Mouse (Mus musculus) monocyte, adult 2 months (primary cell): Measurements from ENCODE around the gene 2010106E10Rik.

Experiments
- DNase-seq, 2 experiments: peaks; one replicate each; pipeline ENCODE4 v3.0.0; 2022; ENCODE audit warnings: low spot score in 2 of 2, low read depth in 1 of 2

2010106E10Rik gene

GRCm38 (mm10) chrX:112494974-112495373, at the start of gene 2010106E10Rik:
TSS of gene 2010106E10Rik (plus strand) at chrX:112495274.
- DNase-seq, result no peak

DNA sequence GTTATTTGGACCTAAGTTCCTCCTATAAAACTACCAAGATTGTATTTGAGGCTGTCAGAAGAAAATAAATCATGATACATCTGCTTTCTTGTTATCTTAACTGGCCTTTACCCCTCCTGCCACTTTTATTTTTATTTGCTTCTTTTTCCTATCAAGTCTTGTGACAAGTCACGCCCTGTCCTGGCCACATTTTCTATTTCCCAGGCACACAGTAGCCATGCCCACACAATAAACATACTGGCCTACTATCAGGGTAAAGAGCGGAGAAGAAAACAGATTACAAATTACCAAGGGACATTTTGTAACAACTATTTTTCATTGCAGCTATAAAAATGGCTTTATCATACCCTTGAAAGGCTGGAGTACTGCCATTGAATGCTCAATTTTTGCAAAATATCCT, 10.6 kb downstream of the 2010106E10Rik start:
- DNase-seq, result no peak

DNA sequence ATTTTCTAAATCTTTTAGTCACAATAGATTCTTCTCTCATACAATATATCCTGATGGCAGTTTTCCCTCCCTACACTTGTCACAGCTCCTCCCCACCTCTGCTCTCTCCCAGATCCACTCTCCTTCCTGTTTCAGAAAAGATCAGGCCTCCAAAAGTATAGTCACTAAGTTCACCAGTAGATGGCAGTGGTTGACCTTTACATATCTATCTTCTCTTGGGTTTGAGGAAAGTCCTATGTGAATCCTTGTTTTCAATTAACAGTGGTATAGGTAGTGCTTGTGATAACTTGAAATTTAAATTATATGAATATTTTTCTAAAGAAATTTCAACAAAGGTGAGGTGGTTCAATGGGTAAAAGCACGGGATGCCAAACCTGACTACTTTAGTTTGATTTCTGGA, 29.7 kb downstream of the 2010106E10Rik start:
- DNase-seq, result no peak

DNA sequence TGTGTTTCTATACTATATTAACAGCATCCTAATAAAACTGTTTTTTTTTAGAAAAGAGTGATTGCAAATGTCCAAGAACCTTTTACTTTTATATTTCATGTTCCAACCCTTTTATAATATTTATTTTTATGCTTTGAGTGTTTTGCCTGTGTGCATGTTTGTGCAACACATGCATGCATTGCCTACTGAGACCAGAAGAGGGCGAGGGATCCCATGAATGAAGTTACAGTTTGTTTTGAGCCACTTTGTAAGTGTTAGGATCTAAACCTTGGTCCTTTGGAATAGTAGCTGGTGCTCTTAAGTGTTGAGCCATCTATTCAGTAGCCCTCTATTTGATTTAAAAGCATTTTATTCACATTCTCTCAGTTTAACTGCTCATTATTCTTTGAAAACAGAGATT, 48.0 kb downstream of the 2010106E10Rik start:
- no peak for DNase-seq

DNA sequence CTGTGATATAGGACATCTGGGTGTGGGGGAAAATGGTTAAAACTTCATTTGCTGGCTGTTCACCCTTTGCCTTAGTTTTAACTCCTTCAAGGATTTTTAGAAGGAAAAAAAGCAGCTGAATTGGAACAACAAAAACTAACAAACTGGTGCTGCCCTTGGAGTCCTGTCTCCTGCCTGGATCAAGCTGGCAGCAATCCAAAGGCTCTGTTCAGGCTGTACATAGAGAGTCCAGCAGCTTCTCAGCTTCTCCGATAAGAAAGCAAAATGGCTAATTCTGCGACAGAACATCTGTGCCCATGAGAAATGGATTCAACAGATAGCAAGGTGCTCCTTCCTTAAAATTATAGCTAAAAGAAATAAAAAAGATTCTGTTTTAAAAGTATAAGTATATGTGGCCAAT, 72.6 kb downstream of the 2010106E10Rik start:
- no peak for DNase-seq

DNA sequence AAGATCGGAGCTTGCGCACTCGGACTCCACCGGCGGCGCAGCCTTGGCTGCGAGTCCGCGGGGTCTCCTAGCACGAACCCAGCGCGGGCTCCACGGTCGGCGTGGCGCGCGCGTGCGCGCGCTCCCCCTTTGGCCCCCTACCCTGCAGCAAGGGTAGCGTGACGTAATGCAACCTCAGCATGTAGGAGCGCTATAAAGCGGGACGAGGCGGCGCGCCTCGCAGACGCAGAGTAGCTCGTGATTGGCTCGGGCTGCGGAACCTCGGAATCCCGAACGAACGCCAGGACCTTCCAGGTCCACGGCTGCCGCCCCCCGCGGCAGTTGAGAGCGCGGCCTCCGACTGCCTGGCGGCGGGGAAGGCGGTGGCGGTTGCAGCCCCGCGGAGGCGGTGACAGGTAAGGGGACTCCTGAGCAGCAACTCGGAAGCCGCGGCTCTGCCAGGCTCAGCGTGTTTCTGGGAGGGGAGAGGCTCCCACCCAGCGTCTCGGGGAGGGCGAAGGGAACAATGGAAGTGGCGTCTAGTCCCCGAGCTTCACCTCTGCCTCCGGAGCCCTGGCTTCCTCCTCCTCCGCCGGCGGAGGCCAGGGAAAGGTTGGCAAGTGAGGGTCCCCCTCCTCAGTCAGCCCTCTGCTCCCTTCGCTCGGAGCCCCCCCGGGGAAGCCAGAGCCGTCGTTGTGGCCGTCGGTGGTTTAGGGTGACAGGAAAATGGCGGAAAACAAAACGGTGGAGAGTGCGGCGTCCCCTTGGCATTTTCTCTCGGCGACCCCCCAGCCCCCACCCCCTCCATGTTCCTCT, 105.6 kb downstream of the 2010106E10Rik start, which contains the start of gene Zfp711:
TSS of gene Zfp711 (plus strand) at position 16 of the 795 bp plus-strand sequence.
- DNase-seq, result no peak

DNA sequence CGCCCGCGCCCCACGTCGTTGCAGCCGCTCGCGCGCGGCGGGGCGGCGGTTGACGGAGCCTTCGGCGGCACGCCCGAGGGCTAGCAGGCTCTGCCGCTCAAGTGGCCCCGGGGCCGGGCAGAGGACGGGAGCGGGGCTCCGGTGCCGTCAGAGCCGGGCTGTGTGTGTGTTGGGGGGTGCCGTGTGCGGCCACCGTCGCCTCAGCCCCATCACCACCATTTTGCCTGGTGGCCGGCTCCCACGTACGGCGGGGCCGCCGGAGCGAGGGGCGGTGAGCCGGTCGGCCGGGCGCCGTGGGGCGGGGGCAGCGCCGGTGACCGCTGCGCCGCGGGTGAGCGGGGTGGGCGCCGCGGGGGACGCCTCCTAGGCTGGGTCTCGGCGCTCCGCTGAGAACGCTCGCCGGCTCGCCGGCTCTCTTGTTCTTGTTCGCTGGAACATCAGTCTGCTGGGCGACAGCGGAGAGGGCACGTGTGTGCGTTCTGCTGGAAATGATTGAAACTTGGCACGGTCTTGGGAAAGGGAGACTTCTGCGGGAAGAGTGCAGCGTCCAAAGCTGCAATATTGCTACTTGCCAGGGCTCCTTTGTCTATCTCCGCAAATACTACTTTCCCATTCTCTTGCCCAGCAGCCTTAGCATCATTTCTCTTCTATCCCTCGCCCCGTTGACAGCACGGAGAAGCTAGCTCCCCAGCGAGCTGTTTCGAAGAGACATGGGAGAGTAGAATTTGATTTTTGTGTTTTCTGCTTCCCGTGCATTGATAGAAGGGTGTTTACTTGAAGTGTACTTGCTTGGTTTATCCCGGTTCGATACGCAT, 106.4 kb downstream of the 2010106E10Rik start:
- DNase-seq, result no peak
